In genomic region chr10:116319246-116319645, GRCm38 (mm10) we compare ENCODE assay signal across 9 mouse cellular contexts. TPM values are rescaled to one million over a fixed set of nuclear protein-coding genes. Genes with fewer than 3 reads are reported as not detected.
DNase-seq lines count a peak whose midpoint lies in the region; ATAC-seq and TF ChIP-seq lines count a peak whose summit lies in the region.
"Had no signal": no experiment of that assay in that cellular context is flagged by ENCODE, and none has a peak within 500 bp of the region (broad histone marks: within the 10 kb centered on the region; RNA-seq: fewer than 3 reads in every experiment).

No protein-coding gene starts in this region.

- H3K9ac ChIP-seq in embryonic facial prominence, embryonic 11.5 days (replicated peaks; ENCODE audit: low read length) = no peak overlapping the region
- no peak overlapping the region for H3K9ac ChIP-seq in liver, adult 2 months (ENCODE audit: low read depth, low read length)

- peak; percentile 91 for TF ChIP-seq CTCF in E14TG2a.4 (conservative IDR thresholded peaks at IDR 0.05; ENCODE audit: low read length)
- TF ChIP-seq CTCF in liver, adult 2 months (IDR thresholded peaks at IDR 0.05; ENCODE audit: low read depth, low read length) = peak; percentile 56

- H3K4me2 ChIP-seq in embryonic facial prominence, embryonic 11.5 days (ENCODE audit: low read depth, low read length) = no peak overlapping the region

- H3K36me3 ChIP-seq in E14TG2a.4 (ENCODE audit: insufficient read depth, low read length) = no peaks in the 10 kb centered on the region
- no peaks in the 10 kb centered on the region for H3K36me3 ChIP-seq in embryonic facial prominence, embryonic 11.5 days (replicated peaks; ENCODE audit: control insufficient read depth, insufficient read depth, low read depth, low read length)
- H3K36me3 ChIP-seq in liver, adult 2 months (ENCODE audit: control insufficient read depth, insufficient read depth, low read length) = no peaks in the 10 kb centered on the region; the same call in none of the 2 replicates

- H3K4me3 ChIP-seq in E14TG2a.4 (replicated peaks; ENCODE audit: low read length) = no peak overlapping the region
- no peak overlapping the region for H3K4me3 ChIP-seq in embryonic facial prominence, embryonic 11.5 days (ENCODE audit: low read depth, low read length)
- H3K4me3 ChIP-seq in liver, adult 2 months (ENCODE audit: insufficient read depth, low read depth, low read length) = no peak overlapping the region

- no peaks in the 10 kb centered on the region; the same call in 1 of the 2 replicates for H3K79me2 ChIP-seq in liver, adult 2 months (ENCODE audit: control insufficient read depth, insufficient read depth, low read length)

- WGBS in embryonic facial prominence, embryonic 11.5 days = 22% methylated on average over 12 of the region's 12 CpGs
- WGBS in liver, adult 2 months = 14% methylated on average over 12 of the region's 12 CpGs

- DNase-seq in adrenal gland, postnatal 25 days = peak; percentile 82
- DNase-seq in embryonic facial prominence, embryonic 11.5 days (ENCODE audit: low spot score) = peak; percentile 93
- DNase-seq in heart, adult 9 months (ENCODE audit: low spot score in 2 of 2) = peak; percentile 39 to 74
- peak; percentile 89 for DNase-seq in kidney, postnatal 10 days
- peak; percentile 61 for DNase-seq in liver, adult 2 months (ENCODE audit: extremely low read depth, low read depth, low spot score)
- peak; percentile 71 for DNase-seq in ovary, postnatal 14 days (ENCODE audit: low spot score)
- DNase-seq in urinary bladder, postnatal 25 days (ENCODE audit: low spot score) = peak; percentile 78

- H3K27ac ChIP-seq in embryonic facial prominence, embryonic 11.5 days (replicated peaks; ENCODE audit: low read depth, low read length) = no peak overlapping the region
- H3K27ac ChIP-seq in liver, adult 2 months (replicated peaks; ENCODE audit: insufficient read depth, low read depth, low read length) = no peak overlapping the region
- H3K27ac ChIP-seq: macrophage had no signal

- no peaks in the 10 kb centered on the region for H3K9me3 ChIP-seq in E14TG2a.4 (ENCODE audit: low read length)
- H3K9me3 ChIP-seq in embryonic facial prominence, embryonic 11.5 days (replicated peaks; ENCODE audit: control insufficient read depth, low read length) = no peaks in the 10 kb centered on the region

- H3K4me1 ChIP-seq in E14TG2a.4 (replicated peaks; ENCODE audit: low read depth, low read length) = no peaks in the 10 kb centered on the region
- no peaks in the 10 kb centered on the region for H3K4me1 ChIP-seq in embryonic facial prominence, embryonic 11.5 days (ENCODE audit: control insufficient read depth, insufficient read depth, low read length)
- H3K4me1 ChIP-seq in liver, adult 2 months (ENCODE audit: control insufficient read depth, insufficient read depth, low read length) = peaks cover 2% of the 10 kb centered on the region

- H3K27me3 ChIP-seq in E14TG2a.4 (ENCODE audit: insufficient read depth, low read length) = peaks cover 12% of the 10 kb centered on the region; the same call in 1 of the 2 replicates
- H3K27me3 ChIP-seq in embryonic facial prominence, embryonic 11.5 days (ENCODE audit: control insufficient read depth, insufficient read depth, low read length) = no peaks in the 10 kb centered on the region
- no peaks in the 10 kb centered on the region for H3K27me3 ChIP-seq in liver, adult 2 months (ENCODE audit: control insufficient read depth, insufficient read depth, low read length)

- no peak for ATAC-seq in embryonic facial prominence, embryonic 11.5 days (replicated peaks; ENCODE audit: insufficient number of reproducible peaks, low FRiP score, low TSS enrichment, low read depth)

- no peak for TF ChIP-seq POLR2A in liver, adult 2 months (IDR thresholded peaks at IDR 0.05; ENCODE audit: extremely low read depth, insufficient read depth, low read length)

RNA-seq across cellular contexts. Expression of gene Ptprb, which starts 43.9 kb away (rescaled TPM):
- 32.8 and 42.3 TPM in 2 replicates for total RNA-seq in adrenal gland, postnatal 25 days (2021)
- polyA plus RNA-seq in embryonic facial prominence, embryonic 11.5 days (2014; fragmentation: Nextera tagmentation; extraction: Ambion mirVana) = 1.8 and 2.1 TPM in 2 replicates
- 39.8 and 44.2 TPM in 2 replicates for total RNA-seq in liver, adult 2 months (2014; rRNA removed)
- polyA plus RNA-seq in liver, adult 2 months (2012; rRNA removed) = 5.1 and 5.9 TPM in 2 replicates
- polyA plus RNA-seq: macrophage had no signal
